ENCODE assay signal across 30 mouse cellular contexts in the genomic region with DNA sequence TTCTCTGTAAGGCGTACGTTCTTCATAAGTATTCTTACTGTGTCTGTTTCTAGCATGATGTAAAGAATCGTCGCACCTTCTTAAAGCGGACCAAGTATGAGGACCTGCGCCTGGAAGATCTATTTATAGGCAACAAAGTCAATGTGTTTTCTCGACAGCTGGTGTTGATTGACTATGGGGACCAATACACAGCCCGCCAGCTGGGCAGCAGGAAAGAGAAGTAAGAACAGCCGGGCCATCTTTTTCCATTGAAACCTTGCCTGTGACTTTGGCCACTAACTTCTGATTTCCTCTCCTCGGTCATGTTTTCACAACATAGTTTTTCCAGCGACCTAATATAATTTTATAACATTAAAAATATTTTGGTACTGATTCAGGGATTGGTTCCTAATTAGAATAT.
"Had no signal": no experiment of that assay in that cellular context is flagged by ENCODE, and none has a peak within 500 bp of the region (broad histone marks: within the 10 kb centered on the region; RNA-seq: fewer than 3 reads in every experiment).

No protein-coding gene starts in this region.

- H3K36me3 ChIP-seq: liver, embryonic 13.5 days had no signal

- H3K27ac ChIP-seq: left cerebral cortex, adult 2 months; limb, embryonic 10.5 days; limb, embryonic 12.5 days; limb, embryonic 13.5 days; limb, embryonic 15.5 days; liver, embryonic 12.5 days; liver, embryonic 13.5 days; liver, embryonic 14.5 days; liver, embryonic 15.5 days; lung, embryonic 15.5 days; macrophage; midbrain, embryonic 10.5 days; midbrain, embryonic 12.5 days; midbrain, embryonic 13.5 days; midbrain, embryonic 15.5 days had no signal

- H3K27me3 ChIP-seq: limb, embryonic 12.5 days; limb, embryonic 13.5 days; limb, embryonic 15.5 days; liver, embryonic 12.5 days; liver, embryonic 13.5 days; liver, embryonic 15.5 days; lung, embryonic 15.5 days; megakaryocyte, embryonic 14.5 days; midbrain, embryonic 12.5 days; midbrain, embryonic 13.5 days; midbrain, embryonic 15.5 days had no signal

- H3K9ac ChIP-seq: limb, embryonic 12.5 days; limb, embryonic 13.5 days; limb, embryonic 15.5 days; liver, embryonic 12.5 days; liver, embryonic 13.5 days; liver, embryonic 14.5 days; liver, embryonic 15.5 days; lung, embryonic 14.5 days; lung, embryonic 15.5 days; midbrain, embryonic 12.5 days; midbrain, embryonic 13.5 days; midbrain, embryonic 15.5 days had no signal

- H3K9me3 ChIP-seq: limb, embryonic 10.5 days; limb, embryonic 12.5 days; limb, embryonic 13.5 days; limb, embryonic 15.5 days; liver, embryonic 12.5 days; liver, embryonic 13.5 days; liver, embryonic 15.5 days; lung, embryonic 15.5 days; midbrain, embryonic 10.5 days; midbrain, embryonic 12.5 days; midbrain, embryonic 13.5 days; midbrain, embryonic 15.5 days had no signal

- DNase-seq: left cerebral cortex, postnatal 4 days; liver; liver, embryonic 13.5 days; lung, adult 18-20 months; lung, adult 2 months; lung, embryonic 14.5 days; lung, postnatal 10 days; lung, postnatal 14 days; lung, postnatal 36 days; lung, postnatal 4 days; midbrain, embryonic 14.5 days had no signal

- ATAC-seq: liver, embryonic 12.5 days; lung, postnatal 0 days; midbrain, embryonic 13.5 days; midbrain, embryonic 15.5 days; midbrain, embryonic 16.5 days had no signal

- H3K4me3 ChIP-seq: left cerebral cortex, adult 2 months; limb, embryonic 10.5 days; limb, embryonic 12.5 days; limb, embryonic 13.5 days; limb, embryonic 15.5 days; liver, embryonic 12.5 days; liver, embryonic 13.5 days; liver, embryonic 15.5 days; lung, embryonic 15.5 days; megakaryocyte, embryonic 14.5 days; midbrain, embryonic 10.5 days; midbrain, embryonic 12.5 days; midbrain, embryonic 13.5 days; midbrain, embryonic 15.5 days; myocyte had no signal

- H3K4me2 ChIP-seq: limb, embryonic 12.5 days; limb, embryonic 13.5 days; limb, embryonic 15.5 days; liver, embryonic 12.5 days; liver, embryonic 13.5 days; liver, embryonic 15.5 days; lung, embryonic 14.5 days; lung, embryonic 15.5 days; midbrain, embryonic 11.5 days; midbrain, embryonic 12.5 days; midbrain, embryonic 13.5 days; midbrain, embryonic 15.5 days had no signal

- H3K4me1 ChIP-seq: limb, embryonic 10.5 days; limb, embryonic 13.5 days; limb, embryonic 15.5 days; liver, embryonic 12.5 days; liver, embryonic 13.5 days; liver, embryonic 15.5 days; midbrain, embryonic 10.5 days; midbrain, embryonic 12.5 days; midbrain, embryonic 15.5 days had no signal
